Mouse (Mus musculus): ENCODE measurements around the gene Mturn. TPM values are rescaled to one million over a fixed set of nuclear protein-coding genes. Genes with fewer than 3 reads are reported as not detected.

The Mturn gene
- 78.4 and 81.2 TPM in 2 replicates for polyA plus RNA-seq (2015; fragmentation: Nextera tagmentation; extraction: Ambion mirVana)

- 4% methylated on average over 47 of the region's 48 CpGs for WGBS
- H3K4me2 ChIP-seq (replicated peaks): peak within 1 kb of the TSS; percentile 73
- peak within 1 kb of the TSS; percentile 80 for H3K27ac ChIP-seq
- peak within 1 kb of the TSS; percentile 89 for H3K9ac ChIP-seq (replicated peaks)
- peaks cover 35% of the 10 kb centered on the region for H3K4me1 ChIP-seq (replicated peaks)
- H3K27me3 ChIP-seq: peaks cover 8% of the 10 kb centered on the region; the same call in 1 of the 2 replicates
- ATAC-seq: peak; percentile 96
- H3K9me3 ChIP-seq: no peaks in the 10 kb centered on the region
- no peaks in the 10 kb centered on the region for H3K36me3 ChIP-seq
- H3K4me3 ChIP-seq (replicated peaks): peak within 1 kb of the TSS; percentile 94
Measured at GRCm38 (mm10) chr6:54680891-54681745, at the start of gene Mturn. Gene Mturn (plus strand): TSS chr6:54681624.

- Histone ChIP-seq H3K27ac (no peak overlapping the region), H3K9me3 (no peaks in the 10 kb centered on the region), H3K4me1 (replicated peaks) (0 out of 2 replicates have a peak, but pooled peaks cover 2% of the 10 kb centered on the region), H3K4me2 (replicated peaks) (no peak overlapping the region), H3K9ac (replicated peaks) (no peak overlapping the region), H3K36me3 (peaks cover 42% of the 10 kb centered on the region), H3K27me3 (no peaks in the 10 kb centered on the region), H3K4me3 (replicated peaks) (no peak overlapping the region)
- 89% methylated on average over 3 of the region's 3 CpGs for WGBS
- no peak for ATAC-seq
Measured at GRCm38 (mm10) chr6:54639877-54640276, 41.5 kb upstream of the Mturn start.

- no peak for ATAC-seq
- Histone ChIP-seq H3K4me3 (replicated peaks) (no peak overlapping the region), H3K4me2 (replicated peaks) (no peak overlapping the region), H3K9ac (replicated peaks) (no peak overlapping the region), H3K4me1 (replicated peaks) (0 out of 2 replicates have a peak, but pooled peaks cover 2% of the 10 kb centered on the region), H3K27ac (no peak overlapping the region), H3K9me3 (no peaks in the 10 kb centered on the region), H3K36me3 (peaks cover 30% of the 10 kb centered on the region), H3K27me3 (no peaks in the 10 kb centered on the region)
- WGBS: 86% methylated on average over 2 of the region's 2 CpGs
Measured at GRCm38 (mm10) chr6:54641953-54642352, 39.5 kb upstream of the Mturn start.

- Histone ChIP-seq H3K4me2 (replicated peaks) (no peak overlapping the region), H3K9ac (replicated peaks) (no peak overlapping the region), H3K27ac (no peak overlapping the region), H3K36me3 (peaks cover 22% of the 10 kb centered on the region), H3K4me3 (replicated peaks) (no peak overlapping the region), H3K9me3 (no peaks in the 10 kb centered on the region), H3K27me3 (no peaks in the 10 kb centered on the region), H3K4me1 (replicated peaks) (0 out of 2 replicates have a peak, but pooled peaks cover 2% of the 10 kb centered on the region)
- ATAC-seq: no peak
- 90% methylated on average over 4 of the region's 4 CpGs for WGBS
Measured at GRCm38 (mm10) chr6:54643181-54643580, 38.2 kb upstream of the Mturn start.

GRCm38 (mm10) chr6:54655471-54656095, 25.8 kb upstream of the Mturn start:
- Histone ChIP-seq H3K9me3 (no peaks in the 10 kb centered on the region), H3K9ac (replicated peaks) (no peak overlapping the region), H3K4me1 (replicated peaks) (no peaks in the 10 kb centered on the region), H3K4me2 (replicated peaks) (no peak overlapping the region), H3K27ac (no peak overlapping the region), H3K27me3 (no peaks in the 10 kb centered on the region), H3K4me3 (replicated peaks) (no peak overlapping the region), H3K36me3 (no peaks in the 10 kb centered on the region)
- ATAC-seq: no peak
- 90% methylated on average over 11 of the region's 11 CpGs for WGBS

GRCm38 (mm10) chr6:54657861-54658260, 23.6 kb upstream of the Mturn start:
- 94% methylated on average over 6 of the region's 6 CpGs for WGBS
- Histone ChIP-seq H3K4me2 (replicated peaks) (no peak overlapping the region), H3K4me1 (replicated peaks) (no peaks in the 10 kb centered on the region), H3K9ac (replicated peaks) (no peak overlapping the region), H3K27me3 (no peaks in the 10 kb centered on the region), H3K9me3 (no peaks in the 10 kb centered on the region), H3K36me3 (no peaks in the 10 kb centered on the region), H3K27ac (no peak overlapping the region), H3K4me3 (replicated peaks) (no peak overlapping the region)
- ATAC-seq: no peak

- Histone ChIP-seq H3K36me3 (no peaks in the 10 kb centered on the region), H3K27ac (no peak overlapping the region), H3K27me3 (no peaks in the 10 kb centered on the region), H3K9ac (replicated peaks) (no peak overlapping the region), H3K4me3 (replicated peaks) (no peak overlapping the region), H3K4me1 (replicated peaks) (no peaks in the 10 kb centered on the region), H3K9me3 (no peaks in the 10 kb centered on the region), H3K4me2 (replicated peaks) (no peak overlapping the region)
- WGBS: 91% methylated on average over 6 of the region's 6 CpGs
- ATAC-seq: no peak
Measured at GRCm38 (mm10) chr6:54669868-54670267, 11.6 kb upstream of the Mturn start.

- Histone ChIP-seq H3K27me3 (no peaks in the 10 kb centered on the region), H3K4me1 (replicated peaks) (no peaks in the 10 kb centered on the region), H3K4me2 (replicated peaks) (no peak overlapping the region), H3K36me3 (no peaks in the 10 kb centered on the region), H3K4me3 (replicated peaks) (no peak overlapping the region), H3K9ac (replicated peaks) (no peak overlapping the region), H3K9me3 (no peaks in the 10 kb centered on the region), H3K27ac (no peak overlapping the region)
- 47% methylated on average over 5 of the region's 5 CpGs for WGBS
- ATAC-seq: no peak
Measured at GRCm38 (mm10) chr6:54672901-54673300, 8.5 kb upstream of the Mturn start.

GRCm38 (mm10) chr6:54679686-54680085, 1.7 kb upstream of the Mturn start:
- WGBS: 77% methylated on average over 5 of the region's 5 CpGs
- Histone ChIP-seq H3K27ac (no peak overlapping the region), H3K9me3 (no peaks in the 10 kb centered on the region), H3K4me3 (replicated peaks) (no peak overlapping the region), H3K9ac (replicated peaks) (no peak overlapping the region), H3K27me3 (peaks cover 8% of the 10 kb centered on the region; the same call in 1 of the 2 replicates), H3K4me1 (replicated peaks) (peaks cover 24% of the 10 kb centered on the region), H3K36me3 (no peaks in the 10 kb centered on the region), H3K4me2 (replicated peaks) (no peak overlapping the region)
- ATAC-seq: no peak

GRCm38 (mm10) chr6:54681746-54682428, 463 bp downstream of the Mturn start:
- ATAC-seq: peak; percentile 87
- peaks cover 35% of the 10 kb centered on the region for H3K4me1 ChIP-seq (replicated peaks)
- 0 out of 2 replicates have a peak, but pooled peaks cover 2% of the 10 kb centered on the region for H3K36me3 ChIP-seq
- H3K4me3 ChIP-seq (replicated peaks): peak overlapping the region; percentile 94
- under 1% methylated on average over 61 of the region's 61 CpGs for WGBS
- peak overlapping the region; percentile 80 for H3K27ac ChIP-seq
- peaks cover 8% of the 10 kb centered on the region; the same call in 1 of the 2 replicates for H3K27me3 ChIP-seq
- no peaks in the 10 kb centered on the region for H3K9me3 ChIP-seq
- H3K4me2 ChIP-seq (replicated peaks): peak overlapping the region; percentile 73
- peak overlapping the region; percentile 89 for H3K9ac ChIP-seq (replicated peaks)

- no peak for ATAC-seq
- Histone ChIP-seq H3K9me3 (no peaks in the 10 kb centered on the region), H3K4me2 (replicated peaks) (0 out of 2 replicates have a peak overlapping the region, but pooled peaks have one; percentile 11), H3K9ac (replicated peaks) (no peak overlapping the region), H3K4me1 (replicated peaks) (peaks cover 35% of the 10 kb centered on the region), H3K4me3 (replicated peaks) (no peak overlapping the region), H3K36me3 (peaks cover 12% of the 10 kb centered on the region), H3K27me3 (peaks cover 8% of the 10 kb centered on the region; the same call in 1 of the 2 replicates), H3K27ac (no peak overlapping the region)
- WGBS: 90% methylated on average over 4 of the region's 4 CpGs
Measured at GRCm38 (mm10) chr6:54684085-54684484, 2.7 kb downstream of the Mturn start.
